Mouse (Mus musculus) c-Kit-positive CD71-positive TER-119-negative erythroid progenitor cells, embryonic 14.5 days (primary cell): ENCODE measurements around the gene Trib3.
A peak's percentile ranks its signal among the peaks of the same experiment; 100 is the strongest.
"Not testable (repeated sequence)": the region's sequence is repeated elsewhere in the genome, so short reads cannot be mapped to it uniquely, and the experiment has no call there.

Source experiments
- DNase-seq: peaks from one replicate; pipeline ENCODE4 v3.0.0-alpha.2; 2013; ENCODE audit warnings: low read depth

The Trib3 gene

GRCm38 (mm10) chr2:152307186-152307585 is 36.6 kb downstream of the Trib3 start:
- DNase-seq: no peak

- no peak for DNase-seq
Observed at GRCm38 (mm10) chr2:152305480-152305879, 38.4 kb downstream of the Trib3 start.

GRCm38 (mm10) chr2:152303781-152304180 is 40.1 kb downstream of the Trib3 start:
- DNase-seq: no peak

- DNase-seq: no peak
Observed at GRCm38 (mm10) chr2:152302862-152303261, 41.0 kb downstream of the Trib3 start.

- DNase-seq: no peak
Observed at GRCm38 (mm10) chr2:152294541-152294940, 49.3 kb downstream of the Trib3 start.

GRCm38 (mm10) chr2:152293727-152294475 is 49.9 kb downstream of the Trib3 start, which contains the start of gene Tbc1d20:
Gene Tbc1d20 (plus strand): TSS chr2:152293828.
- DNase-seq: peak; percentile 81

- DNase-seq: no peak
Observed at GRCm38 (mm10) chr2:152293179-152293726, 50.6 kb downstream of the Trib3 start.

GRCm38 (mm10) chr2:152292475-152292874 is 51.4 kb downstream of the Trib3 start:
- DNase-seq: no peak

GRCm38 (mm10) chr2:152289623-152290022 is 54.2 kb downstream of the Trib3 start:
- not testable (repeated sequence) for DNase-seq

GRCm38 (mm10) chr2:152288046-152288445 is 55.8 kb downstream of the Trib3 start:
- DNase-seq: no peak

GRCm38 (mm10) chr2:152287560-152287959 is 56.3 kb downstream of the Trib3 start:
- no peak for DNase-seq
